Mouse (Mus musculus) layer of hippocampus, postnatal 14 days (tissue): ENCODE results near the gene Magi2. TPM values are rescaled to one million over a fixed set of nuclear protein-coding genes. Genes with fewer than 3 reads are reported as not detected.

ENCODE experiments used
- DNase-seq, 2 experiments: peaks; one replicate each; pipeline ENCODE4 v3.0.0; 2021 to 2022; ENCODE audit warnings: low spot score in 2 of 2, mixed read lengths in 1 of 2
- total RNA-seq, 2 experiments: library from RNA; stranded (reverse); gene quantifications; 2 replicates each; pipeline ENCODE4 v1.2.3; 2021

The Magi2 gene
- total RNA-seq, 2 experiments from 2014 or later = 108 to 117 TPM

GRCm38 (mm10) chr5:20749535-20749934, 1522.7 kb downstream of the Magi2 start:
- no peak for DNase-seq

GRCm38 (mm10) chr5:20751000-20751399, 1524.2 kb downstream of the Magi2 start:
- DNase-seq = no peak

GRCm38 (mm10) chr5:20751696-20752095, 1524.9 kb downstream of the Magi2 start:
- DNase-seq = peak in 1 of 2 experiments; percentile 47

- no peak for DNase-seq
Measured at GRCm38 (mm10) chr5:20753096-20753495, 1526.3 kb downstream of the Magi2 start.

GRCm38 (mm10) chr5:20753963-20754362, 1527.1 kb downstream of the Magi2 start:
- no peak for DNase-seq
